Mouse (Mus musculus) liver, embryonic 11.5 days (tissue): Measurements from ENCODE around the gene Ifi214. TPM values are rescaled to one million over a fixed set of nuclear protein-coding genes. Genes with fewer than 3 reads are reported as not detected.
"Not testable (repeated sequence)": the region's sequence is repeated elsewhere in the genome, so short reads cannot be mapped to it uniquely, and the experiment has no call there.

Experiments
- ATAC-seq: fragments of 200-750 bp; cut with Nextera tagmentation; replicated peaks from 2 replicates; pipeline ENCODE4 v1.8.0; 2017; ENCODE audit warnings: moderate number of reproducible peaks, mild to moderate bottlenecking, moderate TSS enrichment, moderate library complexity; ENCODE audit not compliant: low FRiP score
- DNase-seq: peaks from one replicate; pipeline ENCODE4 v3.0.0-alpha.2; 2017; ENCODE audit warnings: low spot score
- H3K27ac ChIP-seq: fragments of 300-500 bp; sonication (generic); 2 replicates; pipeline ENCODE4 v1.5.1; 2014; ENCODE audit warnings: mild to moderate bottlenecking, low read depth, low read length, control low read depth
- H3K27me3 ChIP-seq: fragments of 300-500 bp; sonication (generic); replicated peaks from 2 replicates; pipeline ENCODE4 v1.6.1; 2014; ENCODE audit warnings: low read length, mixed read lengths; ENCODE audit not compliant: control insufficient read depth, insufficient read depth
- H3K36me3 ChIP-seq: fragments of 300-500 bp; sonication (generic); 2 replicates; pipeline ENCODE4 v1.6.1; 2014; ENCODE audit warnings: mild to moderate bottlenecking, low read length, moderate library complexity, mixed read lengths; ENCODE audit not compliant: control insufficient read depth, insufficient read depth
- H3K4me1 ChIP-seq: fragments of 300-500 bp; sonication (generic); replicated peaks from 2 replicates; pipeline ENCODE4 v1.6.1; 2014; ENCODE audit warnings: low read length, mixed read lengths; ENCODE audit not compliant: control insufficient read depth, insufficient read depth
- H3K4me2 ChIP-seq: fragments of 300-500 bp; sonication (generic); 2 replicates; pipeline ENCODE4 v1.6.1; 2014; ENCODE audit warnings: mild to moderate bottlenecking, control low read depth, moderate library complexity
- H3K4me3 ChIP-seq: fragments of 300-500 bp; sonication (generic); 2 replicates; pipeline ENCODE4 v1.5.1; 2014; ENCODE audit warnings: low read depth, low read length, control low read depth
- H3K9ac ChIP-seq: fragments of 300-500 bp; sonication (generic); 2 replicates; pipeline ENCODE4 v1.6.1; 2014; ENCODE audit warnings: low read depth, low read length, control low read depth
- H3K9me3 ChIP-seq: fragments of 300-500 bp; sonication (generic); 2 replicates; pipeline ENCODE4 v1.6.1; 2016; ENCODE audit warnings: low read length, inconsistent platforms, mixed read lengths; ENCODE audit not compliant: control insufficient read depth
- WGBS: fragments of 180-500 bp; shearing (Covaris S2); extraction: QIAGEN DNeasy Blood & Tissue Kit; methylation state at CpG from one replicate; pipeline ENCODE4 v1.1.7; 2014; 5-methylcytosine and 5-hydroxymethylcytosine counted together
- microRNA-seq: library from miRNA; unstranded; fragments of <30 nt; microRNA quantifications from one replicate; pipeline ENCODE4, GENCODE M21; 2017; ENCODE audit warnings: borderline number of aligned reads
- polyA plus RNA-seq: library from polyadenylated mRNA; unstranded; fragments of >200 nt; fragmentation: Nextera tagmentation; extraction: Ambion mirVana; gene quantifications from 2 replicates; pipeline ENCODE4 v1.2.1, GENCODE M21; 2014

The Ifi214 gene
- polyA plus RNA-seq, 1 experiment from 2014 or later = not detected

GRCm38 (mm10) chr1:173481182-173481574 lies 54.6 kb downstream of the Ifi214 start:
- H3K4me2 ChIP-seq, H3K4me3 ChIP-seq, H3K27me3 ChIP-seq, H3K9me3 ChIP-seq, H3K9ac ChIP-seq, H3K27ac ChIP-seq, H3K36me3 ChIP-seq, ATAC-seq, H3K4me1 ChIP-seq, DNase-seq: not testable (repeated sequence)
- WGBS = 81% methylated on average over 3 of the region's 3 CpGs

DNA sequence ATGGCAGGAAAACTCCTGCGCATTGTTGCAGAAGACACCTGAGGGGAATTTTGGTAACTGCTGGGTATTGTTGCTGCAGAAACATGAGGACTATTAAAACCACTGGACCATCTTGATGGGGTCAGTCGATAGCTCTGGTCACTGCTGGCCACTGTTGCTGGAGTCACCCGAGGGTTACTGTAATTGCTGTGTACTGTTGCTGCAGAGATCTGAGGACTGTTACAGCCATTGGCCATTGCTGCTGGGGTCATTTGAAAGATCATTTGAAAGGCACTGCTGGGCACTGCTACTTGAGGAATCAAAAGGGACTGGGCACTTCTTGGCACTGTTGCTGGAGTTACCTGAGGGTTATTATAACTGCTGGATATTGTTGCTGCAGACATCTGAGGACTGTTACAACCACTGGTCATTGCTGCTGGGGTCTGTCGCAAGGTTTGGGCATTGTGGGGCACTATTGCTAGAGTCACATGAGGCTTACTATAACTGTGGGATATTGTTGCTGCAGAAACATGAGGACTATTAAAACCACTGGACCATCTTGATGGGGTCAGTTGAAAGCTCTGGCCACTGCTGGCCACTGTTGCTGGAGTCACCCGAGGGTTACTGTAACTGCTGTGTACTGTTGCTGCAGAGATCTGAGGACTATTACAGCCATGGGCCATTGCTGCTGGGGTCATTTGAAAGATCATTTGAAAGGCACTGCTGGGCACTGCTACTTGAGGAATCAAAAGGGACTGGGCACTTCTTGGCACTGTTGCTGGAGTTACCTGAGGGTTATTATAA lies 55.2 kb downstream of the Ifi214 start:
- H3K4me2 ChIP-seq, H3K4me1 ChIP-seq, H3K36me3 ChIP-seq, H3K27me3 ChIP-seq, H3K4me3 ChIP-seq, DNase-seq, ATAC-seq, H3K9ac ChIP-seq, H3K9me3 ChIP-seq, H3K27ac ChIP-seq: not testable (repeated sequence)
- WGBS = 83% methylated on average over 5 of the region's 5 CpGs

Small RNAs within 50 kb of the gene (microRNA-seq; reads per million reads assigned to microRNA genes)
- not detected for gene Gm44481

Other genes starting within 250 kb of the Ifi214 start
- gene Ackr1, start 202.2 kb downstream of the Ifi214 start, polyA plus RNA-seq = 15.0 and 16.5 TPM in 2 replicates
- 1.1 and 3.2 TPM in 2 replicates for gene Aim2, start 185.1 kb downstream of the Ifi214 start, polyA plus RNA-seq
- 1.1 and 1.5 TPM in 2 replicates for gene Cadm3, start 168.3 kb downstream of the Ifi214 start, polyA plus RNA-seq
- gene Ifi206, start 44.9 kb downstream of the Ifi214 start, polyA plus RNA-seq = 0.18 TPM in 1 of 2 replicates, not detected in the other
- gene Ifi213, start 63.3 kb upstream of the Ifi214 start, polyA plus RNA-seq = not detected in 2 replicates
- gene Ifi209, start 95.0 kb upstream of the Ifi214 start, polyA plus RNA-seq = 0.08 and 0.22 TPM in 2 replicates
- gene Ifi208, start 137.7 kb upstream of the Ifi214 start, polyA plus RNA-seq = not detected in 2 replicates
- gene Ifi207, start 205.8 kb upstream of the Ifi214 start, polyA plus RNA-seq = 1.5 and 1.7 TPM in 2 replicates
- gene Ifi204, start 231.0 kb upstream of the Ifi214 start, polyA plus RNA-seq = 3.0 and 3.8 TPM in 2 replicates